Mouse (Mus musculus) ovary, postnatal 14 days (tissue): Measurements from ENCODE around the gene Pdpn.
"Not testable (repeated sequence)": the region's sequence is repeated elsewhere in the genome, so short reads cannot be mapped to it uniquely, and the experiment has no call there.

Experiments
- DNase-seq: peaks from one replicate; pipeline ENCODE4 v3.0.0; 2022; ENCODE audit warnings: low spot score

Gene Pdpn

DNA sequence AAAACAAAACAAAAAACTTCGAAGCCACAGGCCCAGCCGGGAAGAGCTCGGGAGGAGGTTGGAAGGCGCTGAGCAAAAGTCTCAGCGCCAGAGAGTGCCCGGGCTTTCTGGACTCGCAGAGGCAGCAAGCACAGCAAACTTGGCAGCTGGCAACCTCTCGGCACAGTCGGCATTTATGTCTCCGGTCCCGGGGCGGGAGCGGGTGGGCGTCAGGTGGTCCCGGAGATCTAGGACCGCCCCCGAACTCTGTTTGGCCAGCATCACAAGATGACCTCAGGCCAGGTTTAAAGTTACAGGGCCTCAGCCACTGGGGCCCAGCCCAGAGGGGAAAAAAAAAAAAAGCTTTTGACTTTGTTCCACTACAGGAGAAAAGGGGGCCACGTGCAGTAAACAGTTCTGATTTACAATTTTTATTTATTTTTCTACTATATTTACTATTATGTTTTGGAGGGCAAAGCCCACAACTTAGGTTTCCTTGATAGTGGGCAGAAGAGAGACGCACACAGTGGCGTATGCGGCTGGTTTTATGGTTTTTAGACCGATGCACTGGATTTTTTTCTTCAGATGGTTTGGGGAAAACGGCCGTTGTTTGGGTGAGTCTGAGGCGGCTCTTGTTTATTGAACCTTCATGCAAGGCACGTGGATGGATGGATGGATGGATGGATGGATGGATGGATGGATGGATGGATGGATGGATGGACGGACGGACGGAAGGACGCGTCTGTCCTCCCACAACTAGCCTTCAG lies at the start of gene Pdpn:
Gene Pdpn, minus strand, starts transcription at position 240 of the 746 bp plus-strand sequence.
- peak; percentile 68 for DNase-seq

DNA sequence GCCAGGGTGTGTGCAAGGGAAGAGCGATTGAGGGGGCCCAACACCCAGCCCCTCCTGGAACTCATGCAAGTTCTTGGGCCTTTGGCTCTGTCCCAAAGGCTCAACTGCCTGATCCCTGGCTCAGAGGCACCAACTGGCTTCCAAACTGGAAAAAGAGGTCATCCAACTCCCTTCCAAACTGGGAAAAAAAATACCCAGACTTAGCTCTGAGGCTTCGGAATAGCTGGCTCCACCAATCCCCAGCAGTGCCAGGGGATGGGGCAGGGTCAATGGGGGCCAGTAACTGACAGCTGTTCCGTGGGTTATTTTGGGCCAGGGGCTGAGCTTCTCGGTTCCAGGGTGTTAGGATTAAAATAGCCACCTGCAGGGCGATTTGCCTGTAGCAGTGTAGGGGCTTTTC lies 49.3 kb upstream of the Pdpn start:
- no peak for DNase-seq

DNA sequence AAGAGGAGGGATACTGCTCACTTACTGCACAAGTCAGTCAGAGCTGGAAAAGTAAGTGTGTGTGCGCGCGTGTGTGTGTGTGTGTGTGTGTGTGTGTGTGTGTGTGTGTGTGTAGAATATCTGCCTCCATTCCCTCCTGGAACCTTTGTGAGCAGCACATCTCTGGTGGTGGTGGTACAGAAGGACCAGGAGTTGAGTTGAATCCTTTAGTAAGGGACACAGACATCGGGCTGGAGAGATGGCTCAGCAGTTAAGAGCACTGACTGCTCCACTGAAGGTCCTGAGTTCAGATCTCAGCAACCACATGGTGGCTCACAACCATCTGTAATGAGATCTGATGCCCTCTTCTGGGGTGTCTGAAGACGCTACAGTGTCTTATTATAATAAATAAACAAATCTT lies 46.1 kb upstream of the Pdpn start:
- DNase-seq = not testable (repeated sequence)

DNA sequence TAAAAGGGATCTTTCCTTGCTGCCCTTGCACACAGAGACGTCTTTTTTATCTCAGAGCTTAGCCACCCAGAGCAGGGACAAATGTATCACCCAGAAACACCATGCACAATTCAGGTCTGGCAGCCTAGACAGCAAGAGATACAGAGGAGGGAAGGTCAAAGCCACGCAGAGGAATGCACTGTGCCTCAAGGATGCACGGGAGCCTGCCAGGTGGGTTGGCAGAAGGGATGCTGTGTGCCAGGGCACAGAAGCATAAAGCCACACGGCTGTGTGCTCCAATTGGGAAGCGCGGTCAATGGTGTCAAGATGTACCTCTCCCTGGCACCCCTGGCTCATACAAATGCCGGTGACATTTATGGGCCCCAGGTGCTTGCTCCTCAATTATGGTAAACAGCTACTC lies 42.1 kb upstream of the Pdpn start:
- no peak for DNase-seq

DNA sequence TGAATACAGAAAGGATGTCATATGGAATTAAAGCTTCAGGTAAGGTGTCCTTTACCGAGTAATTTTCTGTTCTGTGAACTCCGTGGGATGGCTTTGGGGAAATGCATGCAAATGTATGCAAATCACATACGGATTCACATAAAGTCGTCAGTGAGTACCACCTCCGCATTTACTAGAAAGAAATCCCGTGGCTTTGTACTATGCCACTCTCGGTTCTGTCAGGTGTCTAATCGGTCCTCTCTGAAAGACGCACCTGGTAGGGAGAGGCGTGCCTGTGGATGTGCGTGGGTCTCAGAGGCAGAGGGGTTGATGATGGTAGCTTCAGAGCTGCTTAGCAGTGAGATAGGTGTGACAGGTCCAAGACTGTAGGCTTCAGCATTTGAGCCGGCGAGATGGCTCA lies 40.4 kb upstream of the Pdpn start:
- no peak for DNase-seq

DNA sequence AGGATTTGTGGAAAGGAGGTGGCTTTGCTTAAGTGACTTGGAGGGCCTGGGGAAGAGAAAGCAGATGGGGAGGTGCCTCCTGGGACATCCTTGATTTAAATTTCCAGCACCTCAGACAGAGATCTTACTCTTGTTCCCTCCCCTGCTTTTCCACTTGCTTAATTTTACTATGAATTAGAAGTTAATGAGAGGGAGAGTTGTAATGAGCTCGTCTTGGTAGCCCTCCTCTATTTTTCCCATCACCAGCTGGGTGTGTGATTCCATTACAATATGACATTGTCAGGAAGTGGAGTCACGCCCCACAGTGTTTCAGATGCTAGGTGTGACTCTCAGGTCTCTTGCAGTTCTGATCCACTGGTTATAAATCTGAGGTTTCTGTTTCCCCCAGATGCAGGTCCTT lies 36.7 kb upstream of the Pdpn start:
- DNase-seq = no peak

DNA sequence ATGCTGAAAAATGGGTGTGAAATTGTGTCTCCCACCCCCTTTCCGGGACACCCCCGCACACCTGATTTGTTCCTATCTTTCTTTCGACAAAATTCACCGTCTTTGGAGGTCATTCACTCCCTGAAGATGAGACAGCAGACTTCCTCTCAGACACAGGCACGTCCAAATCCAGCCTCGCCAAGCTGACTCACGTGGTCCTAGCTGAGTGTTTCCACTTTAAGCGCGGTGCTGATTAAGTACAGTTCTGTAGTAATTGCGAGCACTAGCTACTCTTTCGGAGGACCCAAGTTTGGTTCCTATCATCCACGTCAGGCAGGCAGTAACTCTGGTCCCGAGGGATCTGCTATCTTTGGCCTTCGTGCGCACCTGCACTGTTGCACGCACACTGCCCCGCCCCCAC lies 35.6 kb upstream of the Pdpn start:
- no peak for DNase-seq

DNA sequence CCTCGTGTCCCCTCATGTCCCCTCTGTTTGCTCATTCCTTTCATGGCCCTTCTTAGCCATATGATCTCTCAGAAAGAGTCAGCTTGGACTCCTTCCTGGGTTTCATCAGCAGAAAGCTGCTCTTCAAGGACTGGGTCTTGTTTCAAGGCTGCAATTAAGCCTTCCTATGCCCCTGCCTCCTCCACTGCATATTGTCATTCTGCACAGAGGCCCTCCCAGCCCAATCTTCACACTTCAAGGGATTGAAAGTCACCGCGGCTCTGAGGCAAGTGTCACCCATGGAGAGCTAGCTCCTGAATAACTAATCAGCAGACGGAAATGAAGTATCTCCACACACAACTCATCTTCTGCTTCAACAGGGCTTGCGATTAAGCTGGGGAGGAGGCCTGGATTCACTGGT lies 34.8 kb upstream of the Pdpn start:
- no peak for DNase-seq

DNA sequence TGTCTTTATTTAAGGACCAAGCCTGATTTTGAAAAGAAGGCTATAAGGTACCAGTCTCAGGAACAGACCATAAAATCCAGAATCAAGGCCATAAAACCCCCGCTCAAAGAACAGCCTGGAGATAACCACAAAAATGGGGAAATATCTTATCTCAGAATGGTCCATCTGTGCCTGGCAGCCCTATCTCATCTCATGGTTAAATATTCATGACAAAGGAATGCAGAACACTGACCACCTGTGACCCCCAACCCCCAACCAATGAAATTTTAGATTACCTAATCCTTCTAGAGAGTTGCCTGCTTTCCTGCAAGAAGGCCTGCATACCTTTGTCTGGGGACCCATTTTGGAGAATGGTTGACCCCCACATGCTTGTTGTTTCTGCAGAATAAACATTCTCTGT lies 32.4 kb upstream of the Pdpn start:
- DNase-seq = no peak

DNA sequence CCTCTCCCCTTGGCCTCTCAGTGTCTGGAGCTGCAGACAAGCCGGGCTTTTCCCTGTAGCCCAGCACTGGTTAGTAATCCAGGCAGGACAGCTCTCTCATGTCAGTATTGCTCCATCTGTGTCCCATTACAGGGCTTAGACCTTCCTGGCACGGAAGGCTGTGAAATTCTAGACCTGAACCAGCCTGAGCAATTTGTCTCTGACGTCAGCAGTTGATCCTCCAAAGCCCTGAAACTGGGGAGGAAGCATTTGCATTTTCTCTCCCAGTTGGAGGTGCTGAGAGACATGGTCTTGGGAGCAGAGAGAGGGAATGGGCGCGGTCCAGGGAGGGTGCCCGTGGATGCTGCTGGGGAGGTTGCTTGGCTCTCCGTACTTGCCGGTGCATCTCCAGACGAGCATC lies 31.2 kb upstream of the Pdpn start:
- DNase-seq = no peak

DNA sequence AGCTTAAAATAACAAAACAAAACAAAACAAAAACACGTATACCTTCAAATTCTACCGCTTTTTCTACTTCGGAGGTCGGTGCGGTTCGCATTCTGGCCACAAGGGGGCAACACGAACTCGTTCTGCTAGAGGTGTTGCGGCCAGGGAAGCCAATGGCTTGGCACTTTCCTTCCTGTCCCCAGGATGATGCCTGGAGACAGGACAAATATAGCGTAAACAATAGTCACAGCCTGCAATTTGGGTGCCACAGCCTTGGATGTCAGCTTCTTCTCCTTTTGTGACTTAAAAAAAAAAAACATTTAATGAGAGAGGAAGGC lies 26.2 kb upstream of the Pdpn start:
- peak; percentile 74 for DNase-seq

DNA sequence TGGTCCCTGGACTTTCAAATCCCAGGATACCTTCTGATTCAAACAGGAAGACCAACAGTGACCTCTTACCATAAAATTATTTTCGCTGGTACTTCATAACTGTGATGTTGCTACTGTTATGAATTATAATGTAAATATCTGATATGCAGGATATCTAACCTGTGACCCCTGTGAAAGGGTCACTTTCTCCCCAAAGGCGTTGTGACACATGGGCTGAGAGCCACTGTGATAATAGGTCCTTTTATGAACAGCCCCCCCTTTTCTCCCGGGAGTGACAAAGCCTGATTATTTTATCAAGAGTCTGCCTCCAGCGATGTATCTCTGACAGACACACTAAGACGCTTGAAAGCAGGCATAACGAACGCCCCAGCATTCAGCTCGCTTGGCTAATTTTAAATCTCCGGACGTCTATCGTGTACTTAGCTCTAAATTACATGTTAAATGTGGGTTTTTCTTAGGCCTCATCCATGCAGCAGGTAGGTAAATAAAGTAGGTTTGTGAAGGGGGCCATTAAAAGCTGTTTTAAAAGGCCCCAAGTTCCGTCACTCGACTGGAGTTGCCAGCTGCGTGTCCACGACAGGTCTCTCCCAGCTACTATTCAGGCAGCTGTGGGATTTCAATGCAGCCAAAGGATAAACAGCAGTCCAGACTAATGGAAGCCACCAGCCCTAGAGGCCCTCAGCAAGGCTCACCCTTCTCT lies 25.7 kb upstream of the Pdpn start:
- no peak for DNase-seq

DNA sequence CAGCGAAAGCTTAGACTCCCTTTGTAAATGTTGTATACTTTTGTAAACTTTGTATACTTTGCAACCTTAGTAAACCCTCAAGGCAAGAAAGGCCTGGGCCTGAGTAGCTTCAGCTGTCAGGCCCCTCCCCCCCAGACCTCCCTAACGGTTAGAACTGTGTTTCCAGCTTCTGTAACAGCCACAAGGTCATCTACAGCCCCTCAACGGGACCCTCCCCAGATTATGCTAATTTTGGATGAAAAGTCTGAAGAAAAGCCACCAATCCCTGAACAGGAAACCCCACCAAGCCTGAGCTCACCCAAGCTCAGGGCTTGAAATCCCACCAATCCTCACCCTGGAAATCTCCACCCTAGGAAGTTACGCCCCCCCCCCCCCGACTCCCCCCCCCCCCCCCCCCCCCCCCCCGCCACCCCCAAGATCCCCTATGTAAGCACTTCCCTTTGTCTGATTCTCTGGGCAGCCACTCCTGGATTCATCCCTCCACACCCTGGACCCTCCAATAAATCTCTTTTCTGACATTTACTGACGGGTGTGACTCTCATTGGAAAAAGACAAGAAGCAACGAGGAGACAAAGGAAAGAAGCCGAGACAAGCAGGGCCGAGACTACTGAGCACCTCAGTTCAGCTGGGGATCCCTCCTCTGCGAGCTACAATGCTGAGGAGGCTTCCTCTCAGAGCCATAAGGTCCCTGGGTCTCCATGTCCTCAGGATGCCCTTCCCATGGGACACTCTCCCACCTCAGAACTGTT lies 25.0 kb upstream of the Pdpn start:
- no peak for DNase-seq

DNA sequence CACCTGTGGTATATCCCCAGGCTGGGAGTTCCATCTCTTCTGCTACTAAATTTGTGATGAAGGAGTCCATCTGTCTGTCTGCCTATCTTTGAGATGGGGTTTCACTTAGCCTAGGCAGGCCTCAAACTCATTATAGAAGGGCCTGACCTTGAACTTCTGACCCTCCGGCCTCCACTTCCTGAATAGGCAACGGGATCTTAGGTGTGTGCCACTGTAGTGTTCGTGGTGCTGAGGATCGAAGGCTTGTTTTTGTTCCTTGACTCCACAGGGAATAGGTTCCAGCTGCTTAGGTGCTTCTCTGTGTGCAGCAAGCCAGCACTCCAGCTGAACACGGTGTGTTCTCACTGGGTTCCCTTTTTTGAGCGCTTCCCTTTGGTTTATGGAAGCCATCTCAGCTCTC lies 13.9 kb upstream of the Pdpn start:
- no peak for DNase-seq

DNA sequence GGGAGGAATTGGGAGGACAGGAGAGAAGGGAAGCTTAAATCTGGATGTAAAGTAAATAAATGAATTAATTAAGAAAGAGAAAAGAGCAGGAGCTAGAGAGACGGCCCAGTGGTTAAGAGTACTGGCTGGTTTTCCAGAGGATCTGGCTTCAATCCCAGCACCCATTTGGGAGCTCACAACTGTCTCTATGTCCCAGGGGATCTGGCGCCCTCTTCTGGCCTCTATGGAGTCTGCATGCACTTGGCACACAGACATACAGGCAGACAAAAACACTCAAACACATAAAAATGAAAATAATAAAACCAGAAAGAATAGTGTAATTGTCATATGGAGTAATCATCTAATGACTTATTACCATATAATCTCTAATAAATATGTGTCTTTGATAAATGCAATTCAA lies 12.0 kb upstream of the Pdpn start:
- DNase-seq = no peak

DNA sequence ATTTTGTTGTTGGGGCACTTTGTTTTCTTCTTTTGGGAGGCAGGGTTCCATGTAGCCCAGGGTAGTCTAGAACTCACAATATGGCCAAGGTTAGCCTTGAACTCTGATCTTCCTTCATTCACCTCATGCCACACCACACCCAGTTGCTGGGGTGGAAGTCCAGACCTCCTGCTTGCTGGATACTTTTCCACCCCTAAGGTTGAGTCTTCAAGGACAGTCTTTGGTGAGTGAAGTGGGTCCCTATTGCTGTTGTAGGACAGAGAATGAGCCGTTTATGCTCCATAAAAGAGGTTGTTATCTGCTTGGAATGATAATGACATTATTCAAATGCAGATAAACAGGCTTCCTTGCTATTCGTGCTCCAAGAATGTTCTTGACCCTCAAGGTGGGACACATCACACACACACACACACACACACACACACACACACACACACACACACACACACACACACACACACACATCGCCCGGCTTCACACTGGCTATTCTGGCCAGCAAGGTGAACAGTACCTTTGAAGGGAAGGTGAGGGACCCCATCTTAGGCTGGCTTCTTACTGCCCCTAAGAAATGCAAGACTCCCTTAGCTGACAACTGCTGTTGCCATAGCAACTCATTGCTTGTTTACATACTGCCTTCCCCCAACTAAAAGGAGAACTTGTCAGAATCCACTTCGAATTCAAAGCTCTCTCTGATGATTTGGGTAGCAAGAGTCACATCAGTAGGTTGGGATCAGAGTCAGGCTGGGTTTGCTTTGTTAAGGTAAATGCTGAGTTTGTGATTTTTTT lies 6.8 kb upstream of the Pdpn start:
- DNase-seq = no peak

DNA sequence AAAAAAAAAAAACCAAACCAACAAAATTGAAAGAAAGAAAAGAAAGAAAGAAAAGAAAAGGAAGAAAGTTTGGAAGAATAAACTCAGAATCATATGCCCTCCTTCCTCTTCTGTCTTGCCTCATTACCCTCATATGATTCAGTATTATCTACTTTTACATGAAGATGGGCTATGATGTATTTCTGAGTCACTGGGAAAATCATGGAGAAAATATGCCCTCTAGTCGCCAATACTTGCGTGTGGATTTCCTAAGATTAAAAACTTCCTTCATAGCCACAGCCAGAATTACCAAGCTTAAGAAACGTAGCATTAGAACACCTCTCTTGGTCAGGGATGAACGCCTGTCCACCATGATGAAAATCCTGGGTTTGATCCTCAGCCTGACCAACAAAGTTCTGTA lies 5.7 kb upstream of the Pdpn start:
- no peak for DNase-seq

DNA sequence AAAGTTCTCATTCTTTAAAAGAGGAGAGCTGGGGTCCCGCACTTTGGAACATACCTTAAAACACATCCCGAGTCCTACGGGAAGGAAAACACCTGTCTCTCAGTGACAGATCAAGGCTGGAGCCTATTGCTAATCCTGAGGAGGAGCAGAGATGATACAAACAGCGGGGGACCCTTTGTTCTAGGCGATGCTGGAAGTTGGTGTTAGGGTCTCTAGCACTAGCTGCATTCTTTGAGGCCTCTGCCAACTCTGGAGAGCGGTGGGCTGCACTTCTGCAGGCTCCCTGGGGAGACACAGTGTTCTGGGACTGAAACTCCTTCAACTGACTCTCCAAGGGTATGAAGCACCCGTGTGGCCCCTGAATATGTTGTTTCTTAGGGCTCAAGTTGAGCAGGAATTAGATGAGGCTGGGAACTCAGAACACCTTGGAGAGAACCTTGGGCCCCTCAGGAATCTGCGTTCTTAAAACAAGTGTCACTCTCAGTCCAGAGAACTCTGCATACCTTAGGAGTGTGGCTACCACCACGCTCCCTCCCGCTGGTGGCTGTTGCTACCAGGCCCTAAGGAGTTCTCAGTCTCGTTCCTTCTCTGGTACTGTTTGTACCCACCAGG lies 3.0 kb upstream of the Pdpn start:
- DNase-seq = no peak

DNA sequence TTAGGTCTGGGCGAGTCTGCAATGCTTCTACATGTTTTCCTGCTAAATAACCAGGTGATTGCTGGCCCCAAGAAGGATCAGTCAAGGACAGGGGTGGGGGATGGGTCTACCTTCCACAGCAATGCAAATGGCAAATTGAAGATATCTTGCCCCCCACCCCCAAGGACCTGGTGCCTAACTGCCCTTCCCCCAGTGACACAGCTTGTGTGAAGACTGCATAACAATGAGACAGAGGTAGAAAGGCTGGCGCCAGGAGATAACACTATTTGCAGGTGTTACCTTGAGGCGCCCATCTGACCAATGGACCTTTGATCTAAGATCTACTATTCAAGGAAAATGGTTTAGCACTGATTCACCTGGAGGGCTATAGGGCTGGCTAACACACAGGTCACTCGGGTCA lies 2.5 kb upstream of the Pdpn start:
- DNase-seq = no peak

DNA sequence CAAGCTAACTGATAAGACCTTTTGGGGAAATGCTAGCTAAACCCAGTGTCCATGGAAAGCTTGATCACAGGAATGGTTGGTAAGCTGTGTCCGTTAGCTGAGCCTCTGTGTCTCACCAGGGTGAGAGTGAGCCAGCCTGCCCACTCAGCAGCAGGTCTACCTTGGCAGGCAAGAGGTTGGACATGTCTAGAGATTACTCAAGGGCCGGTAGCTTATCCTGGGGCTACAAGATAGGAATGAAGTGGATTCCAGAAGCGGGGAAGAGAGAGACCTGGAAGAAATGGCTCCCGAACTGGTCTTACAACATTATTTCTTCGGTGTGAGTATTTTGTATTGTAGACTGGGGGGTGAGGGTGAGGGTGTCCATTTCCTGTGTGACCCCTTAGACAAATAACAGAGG lies 1.7 kb upstream of the Pdpn start:
- DNase-seq = no peak

DNA sequence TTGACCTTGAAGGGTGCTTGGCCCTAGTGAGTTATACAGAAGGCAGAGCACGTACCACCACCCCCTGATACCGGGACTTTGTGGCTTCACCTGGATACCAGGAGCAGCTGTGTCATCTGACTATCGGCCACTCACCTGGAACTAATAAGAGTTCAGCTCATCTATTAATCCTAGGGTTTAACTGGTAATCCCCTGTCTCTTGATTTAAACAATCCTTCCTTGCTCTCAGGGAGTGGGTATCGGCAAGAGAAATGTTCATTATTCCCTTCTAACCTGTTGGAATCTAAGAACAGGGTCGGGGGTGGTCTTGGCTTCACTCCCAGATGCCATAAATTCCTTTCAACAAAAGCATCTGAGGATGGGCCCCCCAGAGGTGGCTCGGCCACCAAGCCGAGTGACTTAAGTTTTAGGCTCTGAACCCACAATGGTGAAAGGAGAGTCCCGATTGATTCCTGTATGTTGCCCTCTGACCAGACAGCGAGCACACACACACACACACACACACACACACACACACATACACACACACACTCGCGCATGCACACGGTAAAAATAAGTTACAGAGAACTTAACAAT lies 837 bp upstream of the Pdpn start:
- no peak for DNase-seq
